Mouse (Mus musculus) layer of hippocampus, adult 2 months (tissue): ENCODE data around the gene Gdi1. TPM values are rescaled to one million over a fixed set of nuclear protein-coding genes. Genes with fewer than 3 reads are reported as not detected.

Experiments
- DNase-seq, 2 experiments: peaks; one replicate each; pipeline ENCODE4 v3.0.0; 2022; ENCODE audit warnings: low spot score in 2 of 2
- H3K27ac ChIP-seq: fragments of 200-600 bp; 2 replicates; pipeline ENCODE4 v1.8.1; 2022
- H3K4me3 ChIP-seq: fragments of 200-600 bp; 2 replicates; pipeline ENCODE4 v1.8.1; 2022; ENCODE audit warnings: mild to moderate bottlenecking
- CTCF ChIP-seq: fragments of 200-600 bp; conservative IDR thresholded peaks from 2 replicates; pipeline ENCODE4 v1.8.1; 2022; ENCODE audit warnings: antibody characterized with exemption, mild to moderate bottlenecking, moderate library complexity
- long read RNA-seq, 2 experiments: library from polyadenylated mRNA; stranded (forward); transcript quantifications; one replicate each; pipeline ENCODE4 v2.0.0; 2021; ENCODE audit warnings: borderline mapping rate in 2 of 2
- total RNA-seq, 2 experiments: library from RNA; stranded (reverse); gene quantifications; 2 replicates each; pipeline ENCODE4 v1.2.3; 2021

The Gdi1 gene
- 100 to 1,000 TPM; 620 to 624 TPM for total RNA-seq
- long read RNA-seq, experiment 1, transcript Gdi1-201 (11 exons, 2,666 nt): major isoform, 434 of 599 reads
- long read RNA-seq, experiment 1, transcript Gdi1-208 (9 exons, 3,696 nt): minor isoform, 6 of 599 reads
- long read RNA-seq, experiment 1, partial matches to known transcripts: 66 of 599 reads
- long read RNA-seq, experiment 1, other reads (novel, unspliced or antisense): 86 of 599 reads
- long read RNA-seq, experiment 2, transcript Gdi1-208 (9 exons, 3,696 nt): minor isoform, 8 of 860 reads
- long read RNA-seq, experiment 2, transcript Gdi1-205 (4 exons, 633 nt): minor isoform, 6 of 860 reads
- long read RNA-seq, experiment 2, transcript Gdi1-201 (11 exons, 2,666 nt): major isoform, 683 of 860 reads
- long read RNA-seq, experiment 2, partial matches to known transcripts: 39 of 860 reads
- long read RNA-seq, experiment 2, other reads (novel, unspliced or antisense): 120 of 860 reads

- H3K27ac ChIP-seq: peak within 1 kb of the TSS; percentile 98
- TF ChIP-seq CTCF: peak; percentile 63
- H3K4me3 ChIP-seq: peak within 1 kb of the TSS; percentile 67
- DNase-seq: peak; percentile 37 to 66
These were observed at the start of gene Gdi1 for GRCm38 (mm10) chrX:74304867-74305700. Gene Gdi1 (plus strand): TSS chrX:74304998.

- DNase-seq: no peak
- H3K27ac ChIP-seq: no peak overlapping the region
- TF ChIP-seq CTCF: no peak
- no peak overlapping the region for H3K4me3 ChIP-seq
These were observed 47.1 kb upstream of the Gdi1 start for GRCm38 (mm10) chrX:74257746-74258145.

- no peak for DNase-seq
- TF ChIP-seq CTCF: no peak
- H3K27ac ChIP-seq: peak overlapping the region; percentile 99
These were observed 35.1 kb upstream of the Gdi1 start for GRCm38 (mm10) chrX:74269736-74270061.

DNA sequence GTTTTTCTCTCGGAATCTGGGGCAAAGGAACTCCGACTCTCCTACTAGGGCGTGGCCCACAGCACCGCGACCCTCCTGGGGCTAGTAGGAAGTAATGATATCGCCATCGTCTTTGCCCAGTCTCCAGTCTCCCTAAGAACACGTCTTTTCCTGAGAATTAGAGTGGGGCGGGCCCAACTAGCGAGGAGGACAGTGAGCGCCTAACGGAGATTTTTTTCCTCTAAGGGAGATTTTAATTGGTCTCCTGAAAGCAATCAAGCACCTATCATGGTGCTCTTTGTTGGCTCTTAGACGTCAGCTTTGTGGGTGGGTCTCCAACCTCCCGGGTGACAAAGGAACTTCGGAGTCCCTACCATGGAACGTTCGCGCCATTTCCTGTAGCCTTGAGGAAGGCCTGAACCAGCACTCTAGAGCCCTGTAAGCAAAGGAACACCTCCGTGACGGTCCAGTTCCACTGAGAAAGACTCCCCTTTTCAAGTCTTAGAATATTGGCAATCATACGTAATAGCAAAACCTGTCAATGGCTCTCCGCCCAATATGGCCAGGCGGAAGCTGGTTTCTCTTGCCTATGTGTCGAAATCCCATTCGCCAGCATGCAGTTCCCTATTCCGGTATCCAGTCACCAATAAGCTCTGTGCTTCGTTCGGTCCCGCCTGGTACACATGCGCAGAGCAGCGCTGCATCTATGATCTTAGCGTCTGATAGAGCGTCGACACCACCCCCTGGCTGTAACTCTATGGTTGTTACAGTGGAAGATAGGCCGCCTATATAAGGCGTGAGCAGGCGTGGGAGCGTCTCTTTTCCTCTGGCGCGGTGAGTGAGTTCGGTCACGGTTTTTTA lies 34.5 kb upstream of the Gdi1 start, which contains the start of gene Rpl10:
Gene Rpl10 (plus strand): TSS at position 751 of the 840 bp plus-strand sequence.
- peak; percentile 66 for TF ChIP-seq CTCF
- H3K4me3 ChIP-seq: peak within 1 kb of the TSS; percentile 82
- H3K27ac ChIP-seq: peak within 1 kb of the TSS; percentile 99
- peak; percentile 86 to 95 for DNase-seq

More at GRCm38 (mm10) chrX:74269736-74270061, 35.1 kb upstream of the Gdi1 start:
- H3K4me3 ChIP-seq: peak overlapping the region; percentile 63

DNA sequence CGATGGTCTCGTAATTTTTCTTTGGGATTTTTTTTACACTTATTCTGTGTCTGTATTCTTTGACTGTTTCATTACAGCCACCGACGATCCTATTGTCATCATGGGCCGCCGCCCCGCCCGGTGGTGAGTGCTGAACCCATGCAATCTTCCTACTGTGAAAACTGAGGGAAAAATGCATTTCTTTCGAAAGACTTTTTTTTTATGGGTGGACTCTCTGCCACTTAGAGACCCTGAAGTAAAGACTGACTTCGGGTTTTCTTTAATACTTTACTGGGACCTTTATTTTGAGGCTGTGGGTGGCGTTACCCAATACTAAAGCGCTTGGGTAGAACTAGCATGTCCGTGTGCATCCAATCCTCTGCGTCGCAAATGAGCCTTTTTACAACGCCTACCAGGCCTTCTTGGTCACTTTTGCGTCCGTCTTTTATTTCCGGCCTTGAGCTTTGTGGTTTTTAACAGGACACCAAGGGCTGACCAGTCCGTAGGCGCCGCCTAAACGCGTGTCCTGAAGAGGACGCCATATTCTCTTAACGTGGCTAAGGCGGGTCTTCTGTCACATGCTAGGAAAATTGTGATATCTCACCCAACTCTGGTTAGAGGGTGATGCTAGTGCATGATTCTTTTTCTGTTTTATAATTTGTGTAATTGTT lies 33.8 kb upstream of the Gdi1 start:
- DNase-seq: no peak
- no peak for TF ChIP-seq CTCF
- Histone ChIP-seq H3K27ac (peak overlapping the region; percentile 90), H3K4me3 (peak overlapping the region; percentile 82)

DNA sequence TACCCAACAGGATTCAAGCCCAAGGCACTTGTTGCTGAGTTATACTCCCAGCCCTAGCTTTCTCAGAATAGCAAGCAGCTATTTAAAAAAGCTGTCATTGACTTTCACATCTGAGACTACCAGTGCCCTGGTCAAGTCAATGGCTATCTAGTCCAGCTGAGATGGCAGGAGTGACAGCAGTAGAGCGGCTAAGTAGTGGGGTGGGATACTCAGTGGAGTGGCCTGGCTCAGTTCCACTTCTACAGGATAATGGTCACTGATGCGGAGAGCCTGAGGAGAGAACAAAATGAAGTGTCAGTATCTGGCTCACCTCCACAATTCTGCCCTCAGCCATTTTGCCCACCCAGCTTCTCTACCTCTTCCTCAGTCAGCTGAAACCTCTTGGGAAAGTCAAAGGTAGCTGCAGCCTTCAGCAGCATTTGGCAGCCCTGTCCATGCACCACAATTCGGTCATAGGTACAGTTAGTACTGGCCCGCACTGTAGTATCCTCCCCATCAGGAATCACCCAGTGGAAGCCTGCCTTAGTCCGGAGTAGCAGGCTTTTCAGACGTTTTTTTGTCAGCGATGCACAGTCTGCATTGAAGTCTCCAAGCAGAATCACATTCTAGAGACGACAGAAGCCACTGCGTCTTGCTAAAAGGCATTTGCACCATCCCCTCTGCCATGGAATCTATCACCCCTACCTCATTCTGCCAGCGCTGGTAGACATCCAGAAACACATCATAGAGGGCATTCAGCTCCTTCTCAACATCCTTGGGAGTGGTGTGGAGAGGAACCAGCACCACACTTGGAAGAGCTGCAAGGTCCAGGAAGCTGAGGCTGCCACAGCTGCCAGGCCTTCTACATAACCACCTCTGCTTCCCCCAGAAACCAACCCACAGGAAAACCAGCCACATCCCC lies 31.1 kb upstream of the Gdi1 start:
- Histone ChIP-seq H3K4me3 (no peak overlapping the region), H3K27ac (no peak overlapping the region)
- no peak for DNase-seq
- no peak for TF ChIP-seq CTCF

DNA sequence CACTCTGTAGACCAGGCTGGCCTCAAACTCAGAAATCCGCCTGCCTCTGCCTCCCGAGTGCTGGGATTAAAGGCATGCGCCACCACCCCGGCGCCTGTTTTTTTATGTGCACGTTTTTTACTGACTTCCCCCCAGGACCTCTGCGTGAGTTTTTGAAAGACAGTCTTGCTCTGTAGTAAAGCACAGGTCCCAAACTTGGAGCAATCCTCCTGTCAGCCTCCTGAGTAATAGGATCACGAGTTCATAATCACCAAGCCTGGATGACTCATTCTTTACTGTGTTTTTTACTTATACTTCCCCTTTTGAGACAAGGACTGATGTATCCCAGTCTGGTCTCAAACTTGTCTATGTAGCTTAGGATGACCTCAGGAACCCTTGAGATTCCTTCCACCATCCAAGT lies 26.9 kb upstream of the Gdi1 start:
- Histone ChIP-seq H3K27ac (no peak overlapping the region), H3K4me3 (no peak overlapping the region)
- TF ChIP-seq CTCF: no peak
- DNase-seq: no peak

DNA sequence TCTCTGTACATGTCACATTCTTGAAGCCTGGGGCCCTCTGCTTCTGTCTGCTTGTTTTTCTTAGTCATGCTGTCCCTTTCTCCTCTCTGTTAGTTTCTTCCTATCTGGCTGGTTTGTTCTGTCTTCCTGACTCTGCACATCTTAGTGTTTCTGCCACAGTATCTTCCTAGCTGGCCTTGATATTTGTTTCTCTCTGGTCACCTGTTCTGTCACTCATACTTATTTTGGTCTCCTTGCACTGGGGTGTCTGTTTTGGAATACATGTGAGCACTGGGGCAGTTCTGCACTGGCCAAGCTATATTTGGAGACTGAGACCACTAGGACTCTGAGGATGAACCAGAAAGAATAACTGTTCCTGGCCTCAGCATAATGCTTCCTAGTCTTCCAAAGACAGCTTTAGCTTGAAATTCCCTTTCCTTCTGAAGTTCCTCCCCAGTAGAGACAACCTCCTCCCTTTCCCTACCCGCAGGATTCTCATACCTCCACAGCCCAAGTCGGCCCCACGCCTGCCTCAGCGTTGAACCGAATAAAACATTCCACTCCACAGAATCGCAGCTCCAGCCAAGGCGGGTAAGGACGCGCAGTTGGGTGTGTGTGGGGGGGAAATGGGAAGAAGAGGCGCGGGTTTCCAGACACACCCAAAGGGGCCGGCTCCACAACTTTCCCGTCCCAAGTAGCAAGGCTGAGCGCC lies 23.6 kb upstream of the Gdi1 start:
- DNase-seq: no peak
- H3K27ac ChIP-seq: peak overlapping the region; percentile 91; the same call in 1 of the 2 replicates

DNA sequence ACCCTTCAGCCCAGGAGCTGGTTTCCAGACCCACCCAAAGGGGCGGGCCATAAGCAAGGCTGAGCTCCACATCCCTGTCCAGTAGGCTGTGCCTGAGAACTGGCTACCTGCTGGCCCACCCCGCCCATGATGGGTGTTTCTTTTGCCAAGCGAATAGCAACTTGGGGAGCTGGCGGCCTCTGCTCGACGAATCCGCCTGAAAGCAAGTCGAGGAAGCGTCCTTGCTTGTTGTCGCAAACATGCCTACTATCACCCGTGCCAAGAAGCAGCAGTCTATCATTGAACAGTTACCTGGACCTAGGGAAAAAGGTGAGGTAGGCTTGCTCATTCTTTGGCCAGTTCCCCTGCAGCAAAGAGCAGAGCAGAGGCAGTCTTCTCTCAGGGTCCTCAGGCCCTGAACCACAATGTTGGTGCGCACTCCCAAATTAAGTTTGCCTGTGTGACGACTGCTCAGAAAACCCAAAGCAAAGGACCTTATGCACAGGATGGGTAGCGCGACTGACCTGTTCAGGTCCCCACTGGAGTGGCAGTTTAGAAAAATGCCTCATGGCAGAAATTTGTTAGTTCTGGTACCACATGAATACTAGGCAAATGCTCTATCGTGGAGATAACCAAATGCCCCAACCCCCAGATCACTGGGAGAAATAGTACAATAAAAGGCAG lies 22.9 kb upstream of the Gdi1 start, which contains the start of the genes Taz and Dnase1l1:
Gene Taz (plus strand): TSS at position 181 of the 663 bp plus-strand sequence.
Gene Dnase1l1 (minus strand): TSS at position 606 of the 663 bp plus-strand sequence.
- DNase-seq: peak in 1 of 2 experiments; percentile 44
- H3K4me3 ChIP-seq: peak within 1 kb of the TSS; percentile 69
- H3K27ac ChIP-seq: peak within 1 kb of the TSS; percentile 91
- no peak for TF ChIP-seq CTCF

More for the DNA sequence above, 23.6 kb upstream of the Gdi1 start:
- peak overlapping the region; percentile 69; the same call in 1 of the 2 replicates for H3K4me3 ChIP-seq
- TF ChIP-seq CTCF: no peak
